Mouse (Mus musculus) olfactory bulb, adult 2 months (tissue): ENCODE data around the gene Ppm1l.

Source experiments
- CTCF ChIP-seq: fragments of 200-500 bp; IDR thresholded peaks from 2 replicates; pipeline ENCODE4 v1.5.1; 2012; ENCODE audit warnings: low read depth, mild to moderate bottlenecking, low read length, moderate library complexity; ENCODE audit not compliant: insufficient read depth
- POLR2A ChIP-seq: fragments of 200-500 bp; IDR thresholded peaks from 2 replicates; pipeline ENCODE4 v1.6.1; 2012; ENCODE audit warnings: mild to moderate bottlenecking, low read depth, low read length, moderate library complexity; ENCODE audit not compliant: insufficient read depth

DNA sequence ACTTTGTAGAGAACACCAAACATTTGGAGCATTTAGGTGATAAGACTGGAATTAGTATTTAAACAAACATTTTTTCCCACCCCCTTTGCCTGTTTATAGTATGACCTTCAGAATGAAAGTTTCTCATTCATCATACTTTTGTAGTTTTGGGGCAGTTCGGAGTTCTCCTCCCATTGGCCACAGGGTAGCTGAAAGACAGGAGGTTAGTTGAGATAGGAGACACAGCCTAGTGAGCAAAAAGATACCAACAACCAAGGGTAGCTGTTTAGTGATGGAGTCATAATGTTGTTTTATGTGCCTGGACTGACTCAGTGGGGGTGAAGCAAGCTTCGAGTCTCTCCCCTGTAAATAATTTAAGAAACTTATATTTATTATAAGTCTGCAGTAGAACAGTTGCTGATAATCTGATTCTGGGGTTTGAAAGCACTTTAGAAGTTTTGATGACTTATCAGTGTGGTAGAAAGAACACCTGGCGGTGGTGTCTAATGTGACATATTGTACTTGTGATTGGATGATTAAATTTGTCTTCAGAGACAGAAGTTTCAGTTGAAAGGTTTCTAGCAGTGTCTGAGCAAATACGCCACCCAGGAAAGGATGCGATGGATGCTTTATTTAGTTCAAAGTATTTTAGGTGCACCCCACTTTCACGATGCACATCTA lies 2.5 kb downstream of the Ppm1l start:
- TF ChIP-seq POLR2A (no peak), CTCF (no peak)
